Mouse (Mus musculus) C2C12 (cell line): ENCODE data around the gene Hist2h2ab. TPM values are rescaled to one million over a fixed set of nuclear protein-coding genes. Genes with fewer than 3 reads are reported as not detected.
A peak's percentile ranks its signal among the peaks of the same experiment; 100 is the strongest.
"Not testable (repeated sequence)": the region's sequence is repeated elsewhere in the genome, so short reads cannot be mapped to it uniquely, and the experiment has no call there.

ENCODE experiments used
- H3K27me3 ChIP-seq: one replicate; pipeline ENCODE4 v1.6.1; 2011; ENCODE audit not compliant: control insufficient read depth, insufficient read depth, insufficient read length
- H3K36me3 ChIP-seq: one replicate; pipeline ENCODE4 v1.6.1; 2011; ENCODE audit not compliant: control insufficient read depth, insufficient read depth
- H3K4me3 ChIP-seq: one replicate; pipeline ENCODE4 v1.5.1; 2011; ENCODE audit warnings: mild to moderate bottlenecking, control low read depth; ENCODE audit not compliant: poor library complexity, insufficient read depth, severe bottlenecking
- H3K79me2 ChIP-seq: one replicate; pipeline ENCODE4 v1.6.1; 2011; ENCODE audit not compliant: control insufficient read depth, insufficient read depth
- H3K79me3 ChIP-seq: one replicate; pipeline ENCODE4 v1.6.1; 2011; ENCODE audit warnings: low read depth, control low read depth
- H3ac ChIP-seq: one replicate; pipeline ENCODE3; 2011; ENCODE audit warnings: low read depth; ENCODE audit not compliant: control insufficient read depth, insufficient read length
- CEBPB ChIP-seq: IDR thresholded peaks from one replicate; pipeline ENCODE4 v1.6.1; 2011; ENCODE audit warnings: low read depth, mild to moderate bottlenecking, control low read depth, moderate library complexity
- CTCF ChIP-seq: IDR thresholded peaks from one replicate; pipeline ENCODE4 v1.5.1; 2011; ENCODE audit not compliant: control insufficient read depth, insufficient read depth, insufficient read length
- FOSL1 ChIP-seq: IDR thresholded peaks from one replicate; pipeline ENCODE4 v1.8.0; 2011; ENCODE audit warnings: mild to moderate bottlenecking, low read length; ENCODE audit not compliant: poor library complexity, insufficient read depth, severe bottlenecking
- MAX ChIP-seq: IDR thresholded peaks from one replicate; pipeline ENCODE4 v1.6.1; 2011; ENCODE audit warnings: mild to moderate bottlenecking, control low read depth
- MYOD1 ChIP-seq: IDR thresholded peaks from one replicate; pipeline ENCODE4 v1.6.1; 2011; ENCODE audit warnings: low read depth; ENCODE audit not compliant: control insufficient read depth, insufficient read length
- MYOG ChIP-seq: IDR thresholded peaks from one replicate; pipeline ENCODE4 v1.6.1; 2011; ENCODE audit not compliant: control insufficient read depth, insufficient read length; ENCODE audit errors: extremely low read depth
- USF1 ChIP-seq: IDR thresholded peaks from one replicate; pipeline ENCODE4 v1.6.1; 2011; ENCODE audit warnings: low read depth, mild to moderate bottlenecking, control low read depth, moderate library complexity
- polyA plus RNA-seq: library from polyadenylated mRNA; unstranded; fragments of >200 nt; fragmentation: generic; extraction: Trizol; gene quantifications from one replicate; pipeline ENCODE4 v1.2.1, GENCODE M21; 2012; ENCODE audit warnings: missing spikeins

Hist2h2ab gene
- polyA plus RNA-seq, 1 experiment: 0.18 TPM

- no peaks in the 10 kb centered on the region for H3K36me3 ChIP-seq
- H3K27me3 ChIP-seq: no peaks in the 10 kb centered on the region
- H3ac ChIP-seq: no peak overlapping the region
- H3K79me3 ChIP-seq: no peaks in the 10 kb centered on the region
- TF ChIP-seq MYOD1: no peak
- TF ChIP-seq CEBPB: no peak
- no peak for TF ChIP-seq MYOG
- TF ChIP-seq CTCF: no peak
- no peak for TF ChIP-seq USF1
- no peak for TF ChIP-seq FOSL1
- TF ChIP-seq MAX: no peak
- H3K79me2 ChIP-seq: peaks cover 7% of the 10 kb centered on the region
- H3K4me3 ChIP-seq: no peak overlapping the region
These were observed 23.9 kb upstream of the Hist2h2ab start for GRCm38 (mm10) chr3:96195616-96196313.

- no peak for TF ChIP-seq MAX
- TF ChIP-seq USF1: no peak
- TF ChIP-seq CEBPB: no peak
- TF ChIP-seq MYOD1: no peak
- no peak for TF ChIP-seq MYOG
- no peak for TF ChIP-seq FOSL1
- TF ChIP-seq CTCF: no peak
- no peaks in the 10 kb centered on the region for H3K36me3 ChIP-seq
- H3ac ChIP-seq: peak overlapping the region; percentile 97
- peaks cover 7% of the 10 kb centered on the region for H3K79me2 ChIP-seq
- no peaks in the 10 kb centered on the region for H3K79me3 ChIP-seq
- H3K27me3 ChIP-seq: no peaks in the 10 kb centered on the region
- peak overlapping the region; percentile 47 for H3K4me3 ChIP-seq
These were observed 23.1 kb upstream of the Hist2h2ab start for GRCm38 (mm10) chr3:96196437-96197128.

DNA sequence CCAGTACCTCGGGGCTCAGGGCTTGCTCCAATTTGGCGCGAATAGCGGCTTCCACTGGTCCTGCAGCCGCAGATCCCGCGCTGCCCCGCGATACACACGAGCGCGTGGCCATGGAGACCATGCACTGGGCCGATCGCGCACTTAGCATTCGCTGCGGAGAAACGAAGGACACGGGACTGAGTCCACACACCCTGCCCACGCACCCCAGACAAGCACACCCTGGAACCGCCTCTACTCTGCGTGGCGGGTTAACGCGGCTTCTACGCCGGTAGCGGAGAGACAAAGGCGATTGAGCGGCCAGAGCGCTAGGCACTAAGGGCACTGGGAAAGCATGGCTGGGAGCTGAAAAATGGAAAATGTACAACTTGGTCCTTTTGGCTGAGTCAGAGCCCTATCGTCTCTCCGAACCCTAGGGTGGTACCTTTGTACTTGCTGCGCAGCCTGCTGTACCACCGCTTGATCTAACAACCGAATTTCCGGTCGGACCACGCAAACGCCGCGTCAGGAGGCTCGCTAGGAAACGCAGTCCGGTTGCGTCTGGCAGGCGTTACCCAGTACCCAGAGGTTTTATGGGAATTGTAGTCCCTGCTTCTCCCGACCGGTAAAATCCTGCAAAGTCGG, 22.4 kb upstream of the Hist2h2ab start:
- no peak for TF ChIP-seq MYOG
- TF ChIP-seq FOSL1: no peak
- TF ChIP-seq CTCF: no peak
- TF ChIP-seq MAX: peak; percentile 85
- TF ChIP-seq CEBPB: no peak
- no peak for TF ChIP-seq MYOD1
- no peak for TF ChIP-seq USF1
- H3K79me2 ChIP-seq: peaks cover 7% of the 10 kb centered on the region
- H3K36me3 ChIP-seq: no peaks in the 10 kb centered on the region
- no peaks in the 10 kb centered on the region for H3K27me3 ChIP-seq
- H3ac ChIP-seq: peak overlapping the region; percentile 97
- H3K79me3 ChIP-seq: no peaks in the 10 kb centered on the region
- peak overlapping the region; percentile 47 for H3K4me3 ChIP-seq

GRCm38 (mm10) chr3:96198181-96198580, 21.5 kb upstream of the Hist2h2ab start:
- Histone ChIP-seq H3K79me2 (peaks cover 7% of the 10 kb centered on the region), H3K36me3 (no peaks in the 10 kb centered on the region), H3ac (no peak overlapping the region), H3K4me3 (no peak overlapping the region), H3K79me3 (no peaks in the 10 kb centered on the region), H3K27me3 (no peaks in the 10 kb centered on the region)
- TF ChIP-seq MAX: no peak

GRCm38 (mm10) chr3:96198601-96199251, 20.9 kb upstream of the Hist2h2ab start:
- H3ac ChIP-seq: not testable (repeated sequence)

DNA sequence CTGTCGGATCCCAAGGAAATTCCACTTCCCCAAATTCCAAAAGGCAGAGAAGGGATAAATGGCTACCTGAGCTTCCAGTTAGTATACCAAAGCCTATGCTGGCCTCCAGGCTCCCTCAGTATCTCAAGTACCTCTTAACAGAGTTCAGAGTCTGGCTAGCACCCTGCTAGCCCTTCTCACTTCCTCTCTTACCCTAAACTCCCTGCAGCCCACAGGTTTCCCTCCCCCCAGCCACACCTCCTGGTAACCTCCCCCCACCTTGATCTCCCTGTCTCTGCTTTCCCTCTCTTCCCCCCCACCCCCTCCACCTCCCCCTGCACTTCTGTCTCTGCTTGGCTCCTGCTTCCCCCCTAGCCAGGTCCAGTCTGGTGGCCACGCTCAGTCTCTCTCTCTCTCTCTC, 19.9 kb upstream of the Hist2h2ab start:
- Histone ChIP-seq H3ac (no peak overlapping the region), H3K27me3 (no peaks in the 10 kb centered on the region), H3K36me3 (no peaks in the 10 kb centered on the region), H3K79me2 (peaks cover 7% of the 10 kb centered on the region), H3K79me3 (no peaks in the 10 kb centered on the region), H3K4me3 (no peak overlapping the region)
- TF ChIP-seq FOSL1: no peak
- TF ChIP-seq MYOG: no peak
- TF ChIP-seq USF1: no peak
- TF ChIP-seq MAX: no peak
- no peak for TF ChIP-seq MYOD1
- no peak for TF ChIP-seq CTCF
- no peak for TF ChIP-seq CEBPB

More at GRCm38 (mm10) chr3:96198601-96199251, 20.9 kb upstream of the Hist2h2ab start:
- H3K79me2 ChIP-seq, H3K79me3 ChIP-seq, H3K36me3 ChIP-seq, H3K4me3 ChIP-seq, H3K27me3 ChIP-seq: not testable (repeated sequence)
